Mouse (Mus musculus): Measurements from ENCODE around the gene Gm609. TPM values are rescaled to one million over a fixed set of nuclear protein-coding genes. Genes with fewer than 3 reads are reported as not detected.
"Not testable (repeated sequence)": the region's sequence is repeated elsewhere in the genome, so short reads cannot be mapped to it uniquely, and the experiment has no call there.

Gene Gm609
- polyA plus RNA-seq (2015; fragmentation: Nextera tagmentation; extraction: Ambion mirVana) = 0.04 and 0.05 TPM in 2 replicates

DNA sequence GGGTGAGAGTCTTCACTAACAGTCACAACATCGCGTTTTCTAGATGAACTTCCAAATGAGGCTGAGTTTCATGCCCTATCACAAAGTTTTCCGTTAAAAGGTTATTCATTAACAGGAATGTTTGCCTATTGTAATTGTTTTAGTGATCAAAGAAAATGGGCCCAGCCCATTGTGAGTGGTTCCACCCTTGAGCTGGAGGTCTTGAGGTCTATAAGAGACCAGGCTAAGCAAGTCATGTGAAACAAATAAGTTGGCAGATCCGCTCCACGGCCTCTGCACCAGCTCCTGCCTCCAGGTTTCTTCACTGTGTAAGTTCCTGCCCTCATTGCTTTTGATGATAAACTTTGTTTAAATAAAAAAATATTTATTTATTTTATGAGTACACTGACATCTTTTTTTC, at the start of gene Gm609:
TSS of gene Gm609 (minus strand) at position 43 of the 400 bp plus-strand sequence.
- Histone ChIP-seq H3K4me2 (ENCODE audit: low read depth, low read length) (no peak within 1 kb of the TSS), H3K36me3 (ENCODE audit: control insufficient read depth, insufficient read depth) (no peaks in the 10 kb centered on the region), H3K27me3 (ENCODE audit: control insufficient read depth, insufficient read depth, low read depth, low read length) (no peaks in the 10 kb centered on the region), H3K9ac (ENCODE audit: low read depth, low read length) (no peak within 1 kb of the TSS), H3K4me1 (ENCODE audit: control insufficient read depth, low read depth, low read length) (no peaks in the 10 kb centered on the region), H3K4me3 (ENCODE audit: low read depth, low read length) (no peak within 1 kb of the TSS), H3K27ac (ENCODE audit: low read length) (no peak within 1 kb of the TSS), H3K9me3 (replicated peaks; ENCODE audit: control insufficient read depth, low read length) (no peaks in the 10 kb centered on the region)
- WGBS (ENCODE audit: insufficient replicate concordance) = 62% methylated on average over 5 of the region's 5 CpGs
- ATAC-seq (ENCODE audit: low read depth) = no peak

DNA sequence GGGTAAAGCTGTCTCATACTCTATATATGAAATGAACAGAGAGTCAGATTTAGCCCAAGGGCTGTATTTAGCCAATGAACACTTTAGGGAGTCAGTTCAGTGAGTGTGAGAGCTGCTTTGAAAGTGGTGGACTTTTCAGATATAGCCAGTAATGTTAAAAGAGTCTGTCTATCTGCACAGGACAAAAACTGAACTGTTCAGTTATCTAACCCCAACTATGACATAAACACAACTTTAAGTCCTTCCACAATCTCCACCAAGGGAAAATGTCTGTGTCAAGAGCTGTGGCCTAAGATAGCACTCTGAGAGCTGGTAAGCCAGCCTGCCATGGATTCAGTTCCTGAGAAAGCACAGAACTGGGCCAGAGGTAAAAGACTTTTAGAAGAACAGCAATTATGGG, 49.3 kb upstream of the Gm609 start:
- H3K27ac ChIP-seq (ENCODE audit: low read length) = no peak overlapping the region
- no peaks in the 10 kb centered on the region for H3K27me3 ChIP-seq (ENCODE audit: control insufficient read depth, insufficient read depth, low read depth, low read length)
- H3K4me2 ChIP-seq (ENCODE audit: low read depth, low read length) = no peak overlapping the region
- H3K9me3 ChIP-seq (replicated peaks; ENCODE audit: control insufficient read depth, low read length) = no peaks in the 10 kb centered on the region
- no peak overlapping the region for H3K9ac ChIP-seq (ENCODE audit: low read depth, low read length)
- no peak overlapping the region for H3K4me3 ChIP-seq (ENCODE audit: low read depth, low read length)
- no peak for ATAC-seq (ENCODE audit: low read depth)
- H3K36me3 ChIP-seq (ENCODE audit: control insufficient read depth, insufficient read depth) = no peaks in the 10 kb centered on the region
- no peaks in the 10 kb centered on the region for H3K4me1 ChIP-seq (ENCODE audit: control insufficient read depth, low read depth, low read length)

DNA sequence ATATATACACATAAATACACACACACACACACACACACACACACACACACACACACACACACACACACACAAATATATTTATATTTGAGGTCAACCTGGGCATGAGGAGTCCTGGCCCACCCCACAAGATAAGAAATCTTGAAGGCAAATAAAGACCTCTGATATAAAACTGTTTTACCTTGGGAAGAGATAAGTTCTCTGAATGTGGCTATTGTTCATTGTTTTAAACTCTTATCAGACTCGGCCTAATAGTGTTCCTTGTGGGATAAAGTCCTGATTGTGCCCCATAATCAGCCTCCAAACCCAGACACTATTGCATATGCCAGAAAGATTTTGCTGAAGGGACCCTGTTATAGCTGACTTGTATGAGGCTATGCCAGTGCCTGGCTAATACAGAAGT, 45.6 kb upstream of the Gm609 start:
- H3K9ac ChIP-seq (ENCODE audit: low read depth, low read length); H3K4me2 ChIP-seq (ENCODE audit: low read depth, low read length); H3K4me1 ChIP-seq (ENCODE audit: control insufficient read depth, low read depth, low read length); H3K4me3 ChIP-seq (ENCODE audit: low read depth, low read length); H3K27me3 ChIP-seq (ENCODE audit: control insufficient read depth, insufficient read depth, low read depth, low read length); H3K27ac ChIP-seq (ENCODE audit: low read length); H3K36me3 ChIP-seq (ENCODE audit: control insufficient read depth, insufficient read depth); ATAC-seq (ENCODE audit: low read depth); H3K9me3 ChIP-seq (replicated peaks; ENCODE audit: control insufficient read depth, low read length): not testable (repeated sequence)
- WGBS (ENCODE audit: insufficient replicate concordance) = 26% methylated on average over 1 of the region's 1 CpGs

- Histone ChIP-seq H3K9ac (ENCODE audit: low read depth, low read length) (no peak within 1 kb of the TSS), H3K9me3 (replicated peaks; ENCODE audit: control insufficient read depth, low read length) (no peaks in the 10 kb centered on the region), H3K27ac (ENCODE audit: low read length) (no peak within 1 kb of the TSS), H3K4me1 (ENCODE audit: control insufficient read depth, low read depth, low read length) (no peaks in the 10 kb centered on the region), H3K4me3 (ENCODE audit: low read depth, low read length) (no peak within 1 kb of the TSS), H3K36me3 (ENCODE audit: control insufficient read depth, insufficient read depth) (no peaks in the 10 kb centered on the region), H3K4me2 (ENCODE audit: low read depth, low read length) (no peak within 1 kb of the TSS), H3K27me3 (ENCODE audit: control insufficient read depth, insufficient read depth, low read depth, low read length) (no peaks in the 10 kb centered on the region)
- 73% methylated on average over 5 of the region's 5 CpGs for WGBS (ENCODE audit: insufficient replicate concordance)
- no peak for ATAC-seq (ENCODE audit: low read depth)
Measured at GRCm38 (mm10) chr16:45535009-45535408, 42.2 kb upstream of the Gm609 start, which contains the start of gene Slc9c1. TSS of gene Slc9c1 (plus strand) at chr16:45535309.

DNA sequence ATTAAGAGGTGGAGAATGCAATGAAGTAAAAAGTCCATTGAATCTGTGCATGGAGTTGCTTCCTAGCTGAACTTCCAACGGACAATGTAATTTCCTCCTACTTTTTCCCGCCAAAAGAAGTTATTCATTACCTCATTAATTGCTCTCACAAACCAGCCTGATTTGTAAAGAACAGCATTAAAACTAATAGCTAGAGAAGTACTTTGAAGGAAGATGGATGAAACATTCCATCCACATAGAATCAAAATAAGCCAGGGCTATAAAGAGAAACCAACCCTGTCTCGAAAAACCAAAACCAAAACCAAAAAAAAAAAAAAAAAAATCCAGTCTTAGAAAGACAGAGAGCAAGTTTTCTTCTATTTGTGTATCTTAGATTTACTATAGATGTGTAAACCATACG, 39.2 kb upstream of the Gm609 start, which contains the start of gene Gm17783:
TSS of gene Gm17783 (minus strand) at position 101 of the 400 bp plus-strand sequence.
- no peak within 1 kb of the TSS for H3K4me2 ChIP-seq (ENCODE audit: low read depth, low read length)
- ATAC-seq (ENCODE audit: low read depth) = no peak
- H3K4me3 ChIP-seq (ENCODE audit: low read depth, low read length) = no peak within 1 kb of the TSS
- WGBS (ENCODE audit: insufficient replicate concordance) = 65% methylated on average over 4 of the region's 4 CpGs
- no peak within 1 kb of the TSS for H3K9ac ChIP-seq (ENCODE audit: low read depth, low read length)
- H3K4me1 ChIP-seq (ENCODE audit: control insufficient read depth, low read depth, low read length) = no peaks in the 10 kb centered on the region
- H3K27ac ChIP-seq (ENCODE audit: low read length) = no peak within 1 kb of the TSS
- H3K36me3 ChIP-seq (ENCODE audit: control insufficient read depth, insufficient read depth) = no peaks in the 10 kb centered on the region
- no peaks in the 10 kb centered on the region for H3K27me3 ChIP-seq (ENCODE audit: control insufficient read depth, insufficient read depth, low read depth, low read length)
- no peaks in the 10 kb centered on the region for H3K9me3 ChIP-seq (replicated peaks; ENCODE audit: control insufficient read depth, low read length)

DNA sequence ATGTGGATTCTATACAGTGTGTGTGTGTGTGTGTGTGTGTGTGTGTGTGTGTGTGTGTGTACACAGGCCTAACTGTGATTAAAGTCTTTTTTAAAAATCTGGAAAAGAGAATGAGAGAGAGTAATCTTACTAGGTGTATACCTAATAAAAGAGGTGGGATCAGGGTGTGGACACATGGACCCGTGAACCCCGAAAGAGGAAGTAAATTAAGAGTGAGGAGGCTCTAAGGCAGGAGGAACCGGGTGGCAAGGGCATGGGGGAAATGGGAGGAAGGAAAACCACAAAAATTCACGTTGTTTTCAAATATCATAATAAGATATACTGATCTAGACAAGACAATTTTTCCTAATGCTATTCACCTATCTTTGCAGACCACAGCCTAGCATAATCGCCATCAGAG, 32.8 kb upstream of the Gm609 start:
- Histone ChIP-seq H3K4me1 (ENCODE audit: control insufficient read depth, low read depth, low read length) (no peaks in the 10 kb centered on the region), H3K27me3 (ENCODE audit: control insufficient read depth, insufficient read depth, low read depth, low read length) (no peaks in the 10 kb centered on the region), H3K36me3 (ENCODE audit: control insufficient read depth, insufficient read depth) (no peaks in the 10 kb centered on the region), H3K4me2 (ENCODE audit: low read depth, low read length) (no peak overlapping the region), H3K9ac (ENCODE audit: low read depth, low read length) (no peak overlapping the region), H3K4me3 (ENCODE audit: low read depth, low read length) (no peak overlapping the region), H3K27ac (ENCODE audit: low read length) (no peak overlapping the region), H3K9me3 (replicated peaks; ENCODE audit: control insufficient read depth, low read length) (no peaks in the 10 kb centered on the region)
- no peak for ATAC-seq (ENCODE audit: low read depth)
- WGBS (ENCODE audit: insufficient replicate concordance) = 25% methylated on average over 5 of the region's 5 CpGs

DNA sequence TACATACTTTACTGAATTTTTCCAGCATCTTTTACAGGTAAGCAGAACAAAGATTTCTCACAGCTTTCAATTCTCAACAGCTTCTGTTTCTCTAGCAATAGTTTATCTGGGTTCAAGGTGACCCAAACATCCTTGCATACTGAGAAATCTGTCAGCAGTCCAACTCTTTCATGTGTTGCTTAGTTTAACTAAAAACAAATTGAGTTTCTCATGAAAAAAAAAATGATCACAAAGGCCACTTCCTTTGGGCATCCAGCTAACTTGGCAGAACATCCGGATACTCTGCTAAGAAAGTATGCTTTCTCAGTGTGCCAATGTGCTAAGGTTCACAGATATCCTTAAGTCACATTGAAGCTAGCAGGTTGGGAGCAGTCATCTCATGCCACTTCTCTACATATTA, 2.6 kb upstream of the Gm609 start:
- no peaks in the 10 kb centered on the region for H3K9me3 ChIP-seq (replicated peaks; ENCODE audit: control insufficient read depth, low read length)
- no peaks in the 10 kb centered on the region for H3K4me1 ChIP-seq (ENCODE audit: control insufficient read depth, low read depth, low read length)
- ATAC-seq (ENCODE audit: low read depth) = no peak
- no peaks in the 10 kb centered on the region for H3K27me3 ChIP-seq (ENCODE audit: control insufficient read depth, insufficient read depth, low read depth, low read length)
- no peak overlapping the region for H3K4me2 ChIP-seq (ENCODE audit: low read depth, low read length)
- no peak overlapping the region for H3K9ac ChIP-seq (ENCODE audit: low read depth, low read length)
- H3K27ac ChIP-seq (ENCODE audit: low read length) = no peak overlapping the region
- H3K36me3 ChIP-seq (ENCODE audit: control insufficient read depth, insufficient read depth) = no peaks in the 10 kb centered on the region
- no peak overlapping the region for H3K4me3 ChIP-seq (ENCODE audit: low read depth, low read length)
- 55% methylated on average over 1 of the region's 1 CpGs for WGBS (ENCODE audit: insufficient replicate concordance)

GRCm38 (mm10) chr16:45476991-45477390, 15.8 kb downstream of the Gm609 start:
- ATAC-seq (ENCODE audit: low read depth) = no peak
- H3K9me3 ChIP-seq (replicated peaks; ENCODE audit: control insufficient read depth, low read length) = no peaks in the 10 kb centered on the region
- no peak overlapping the region for H3K4me2 ChIP-seq (ENCODE audit: low read depth, low read length)
- no peaks in the 10 kb centered on the region for H3K27me3 ChIP-seq (ENCODE audit: control insufficient read depth, insufficient read depth, low read depth, low read length)
- no peak overlapping the region for H3K4me3 ChIP-seq (ENCODE audit: low read depth, low read length)
- H3K9ac ChIP-seq (ENCODE audit: low read depth, low read length) = no peak overlapping the region
- no peaks in the 10 kb centered on the region for H3K4me1 ChIP-seq (ENCODE audit: control insufficient read depth, low read depth, low read length)
- no peak overlapping the region for H3K27ac ChIP-seq (ENCODE audit: low read length)
- H3K36me3 ChIP-seq (ENCODE audit: control insufficient read depth, insufficient read depth) = no peaks in the 10 kb centered on the region

DNA sequence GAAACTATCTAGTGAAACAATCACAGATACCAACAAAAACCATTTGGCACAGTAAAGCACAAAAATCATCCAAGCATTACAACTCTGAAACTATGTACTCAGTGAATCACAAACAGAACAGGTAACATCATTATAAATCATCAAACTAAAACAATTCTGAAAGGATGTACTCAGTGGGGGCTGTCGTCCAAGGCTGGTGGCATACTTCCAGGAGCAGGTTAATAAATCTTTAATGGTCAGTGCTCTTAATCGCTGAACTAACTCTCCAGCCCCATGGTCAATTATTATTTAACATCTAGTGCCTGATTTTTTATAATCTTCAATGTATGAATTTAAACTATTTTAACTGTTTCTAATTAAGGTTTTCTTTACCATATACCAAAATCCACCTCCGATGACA, 20.9 kb downstream of the Gm609 start:
- not testable (repeated sequence) for H3K27me3 ChIP-seq (ENCODE audit: control insufficient read depth, insufficient read depth, low read depth, low read length); H3K4me3 ChIP-seq (ENCODE audit: low read depth, low read length); H3K9me3 ChIP-seq (replicated peaks; ENCODE audit: control insufficient read depth, low read length); H3K4me1 ChIP-seq (ENCODE audit: control insufficient read depth, low read depth, low read length); H3K4me2 ChIP-seq (ENCODE audit: low read depth, low read length); H3K36me3 ChIP-seq (ENCODE audit: control insufficient read depth, insufficient read depth); H3K27ac ChIP-seq (ENCODE audit: low read length); ATAC-seq (ENCODE audit: low read depth); H3K9ac ChIP-seq (ENCODE audit: low read depth, low read length)
- 66% methylated on average over 3 of the region's 3 CpGs for WGBS (ENCODE audit: insufficient replicate concordance)

DNA sequence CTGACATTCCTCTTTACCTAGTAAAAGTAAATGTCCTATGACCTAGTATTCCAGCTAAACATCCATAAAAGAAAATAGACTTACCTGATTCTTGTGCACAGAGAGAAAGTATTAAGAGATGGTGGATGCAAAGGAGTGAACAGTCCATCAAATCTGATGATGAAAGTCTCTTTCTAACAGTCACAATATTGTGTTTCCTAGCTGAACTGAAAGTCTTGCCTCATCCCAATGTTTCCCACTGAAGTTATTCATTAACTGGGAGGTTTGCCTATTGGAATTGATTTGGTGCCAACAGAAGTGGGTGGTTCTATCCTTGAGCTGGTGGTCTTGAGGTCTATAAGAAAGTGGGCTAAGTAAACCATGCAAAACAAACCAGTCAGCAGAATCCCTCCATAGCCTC, 38.0 kb downstream of the Gm609 start:
- H3K27me3 ChIP-seq (ENCODE audit: control insufficient read depth, insufficient read depth, low read depth, low read length) = no peaks in the 10 kb centered on the region
- no peak overlapping the region for H3K4me3 ChIP-seq (ENCODE audit: low read depth, low read length)
- H3K9ac ChIP-seq (ENCODE audit: low read depth, low read length) = no peak overlapping the region
- ATAC-seq (ENCODE audit: low read depth) = no peak
- H3K9me3 ChIP-seq (replicated peaks; ENCODE audit: control insufficient read depth, low read length) = no peaks in the 10 kb centered on the region
- H3K36me3 ChIP-seq (ENCODE audit: control insufficient read depth, insufficient read depth) = no peaks in the 10 kb centered on the region
- no peak overlapping the region for H3K27ac ChIP-seq (ENCODE audit: low read length)
- no peak overlapping the region for H3K4me2 ChIP-seq (ENCODE audit: low read depth, low read length)
- H3K4me1 ChIP-seq (ENCODE audit: control insufficient read depth, low read depth, low read length) = no peaks in the 10 kb centered on the region
